Mouse (Mus musculus) olfactory bulb, adult 2 months (tissue): Measurements from ENCODE around the gene Zbtb26. TPM values are rescaled to one million over a fixed set of nuclear protein-coding genes. Genes with fewer than 3 reads are reported as not detected.

Experiments
- H3K27ac ChIP-seq: fragments of 200-500 bp; 2 replicates; pipeline ENCODE4 v1.5.1; 2012; ENCODE audit warnings: low read depth, low read length; ENCODE audit not compliant: insufficient read depth
- H3K4me1 ChIP-seq: fragments of 200-500 bp; 2 replicates; pipeline ENCODE4 v1.6.1; 2012; ENCODE audit warnings: low read length; ENCODE audit not compliant: control insufficient read depth, insufficient read depth
- H3K4me3 ChIP-seq: fragments of 200-500 bp; 2 replicates; pipeline ENCODE4 v1.5.1; 2012; ENCODE audit warnings: mild to moderate bottlenecking, low read depth, low read length, moderate library complexity; ENCODE audit not compliant: insufficient read depth
- CTCF ChIP-seq: fragments of 200-500 bp; IDR thresholded peaks from 2 replicates; pipeline ENCODE4 v1.5.1; 2012; ENCODE audit warnings: low read depth, mild to moderate bottlenecking, low read length, moderate library complexity; ENCODE audit not compliant: insufficient read depth
- POLR2A ChIP-seq: fragments of 200-500 bp; IDR thresholded peaks from 2 replicates; pipeline ENCODE4 v1.6.1; 2012; ENCODE audit warnings: mild to moderate bottlenecking, low read depth, low read length, moderate library complexity; ENCODE audit not compliant: insufficient read depth
- WGBS: fragments of 180-500 bp; shearing (Covaris S2); methylation state at CpG from one replicate; pipeline ENCODE4 v1.1.7; 2018; 5-methylcytosine and 5-hydroxymethylcytosine counted together
- polyA plus RNA-seq: library from polyadenylated mRNA; stranded (reverse); fragments of >200 nt; gene quantifications from 2 replicates; pipeline ENCODE4 v1.2.4, GENCODE M21; 2012; ENCODE audit warnings: low replicate concordance; ENCODE audit not compliant: missing spikeins, insufficient read depth, insufficient read length

The Zbtb26 gene
- not detected in 2 replicates for polyA plus RNA-seq

DNA sequence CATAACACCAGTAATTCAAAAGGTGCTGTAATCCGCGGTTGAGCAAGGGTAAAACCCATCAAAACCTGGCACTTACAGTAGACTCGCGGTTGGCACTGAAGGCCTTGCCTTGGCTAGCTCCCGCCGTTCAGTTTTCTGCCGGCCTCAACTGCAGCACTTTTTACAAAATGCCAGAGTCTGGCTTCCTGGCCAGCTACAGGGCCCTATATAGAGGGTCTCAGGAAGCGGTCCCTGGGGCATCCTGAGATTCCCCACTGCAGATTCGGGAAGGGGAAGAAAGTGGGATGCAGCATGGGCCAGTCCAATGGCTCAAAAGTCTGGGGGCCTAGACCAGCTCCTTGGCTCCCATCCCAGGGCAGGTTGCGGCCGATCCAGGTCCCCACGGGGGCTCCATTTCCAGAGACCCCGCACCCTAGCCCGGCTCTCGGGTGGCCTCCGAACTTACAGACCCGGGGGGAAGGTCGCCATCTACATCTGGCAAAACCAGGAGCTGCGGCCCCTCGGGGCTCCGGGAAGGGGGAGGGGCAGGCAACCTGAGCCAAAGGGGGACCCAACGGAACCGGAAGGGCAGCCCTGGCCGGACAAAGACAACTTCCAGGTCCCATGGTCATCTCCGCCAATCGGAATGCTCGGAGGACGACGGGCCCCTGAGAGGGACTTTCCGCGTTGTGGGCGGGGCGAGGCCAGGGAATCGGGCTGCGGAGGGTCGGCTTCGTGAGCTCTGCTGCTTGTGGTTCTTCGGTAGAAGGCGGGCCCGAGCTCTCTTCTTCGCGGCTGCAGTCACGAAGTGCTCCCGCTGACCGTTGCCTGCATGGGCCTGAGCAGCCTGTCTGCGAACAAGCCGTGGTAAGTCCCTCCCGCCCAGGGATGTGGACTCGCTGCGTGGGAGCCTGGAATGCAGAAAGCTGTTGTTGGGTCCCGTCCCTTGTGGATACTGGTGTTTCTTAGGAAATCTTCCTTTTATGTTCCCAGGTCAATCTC, at the start of gene Zbtb26, which contains the start of the genes Zbtb6 and Rabgap1:
TSS of gene Zbtb26 (minus strand) at position 525 of the 981 bp plus-strand sequence.
TSS of gene Zbtb6 (minus strand) at position 561 of the 981 bp plus-strand sequence.
TSS of gene Rabgap1 (plus strand) at position 669 of the 981 bp plus-strand sequence.
- H3K4me3 ChIP-seq, result peak within 1 kb of the TSS; percentile 96
- no peaks in the 10 kb centered on the region for H3K4me1 ChIP-seq
- TF ChIP-seq CTCF (no peak), POLR2A (peak; percentile 48; the same call in 1 of the 2 replicates)
- peak within 1 kb of the TSS; percentile 48 for H3K27ac ChIP-seq
- WGBS, result under 1% methylated on average over 51 of the region's 51 CpGs

DNA sequence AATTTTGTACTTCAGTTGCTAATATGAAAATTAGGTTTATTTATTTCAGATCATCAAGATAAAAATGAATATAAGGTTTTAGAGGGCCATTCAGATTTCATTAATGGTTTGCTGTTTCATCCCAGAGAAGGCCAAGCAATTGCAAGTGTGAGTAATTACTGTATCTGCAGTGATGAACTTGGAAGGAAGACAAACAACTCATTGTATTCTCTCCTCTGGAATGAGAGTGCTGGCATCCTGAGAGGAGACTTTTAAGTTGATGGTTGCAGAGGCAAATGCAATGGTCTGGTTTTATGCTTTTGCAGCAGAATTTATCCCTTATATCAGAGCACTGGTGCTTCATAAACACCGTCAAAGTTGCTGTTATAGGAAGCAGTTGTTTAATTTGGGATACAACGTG, 46.0 kb upstream of the Zbtb26 start:
- H3K4me1 ChIP-seq, result no peaks in the 10 kb centered on the region
- WGBS, result 93% methylated on average over 2 of the region's 2 CpGs
- no peak overlapping the region for H3K27ac ChIP-seq
- TF ChIP-seq POLR2A (no peak), CTCF (no peak)
- H3K4me3 ChIP-seq, result no peak overlapping the region

DNA sequence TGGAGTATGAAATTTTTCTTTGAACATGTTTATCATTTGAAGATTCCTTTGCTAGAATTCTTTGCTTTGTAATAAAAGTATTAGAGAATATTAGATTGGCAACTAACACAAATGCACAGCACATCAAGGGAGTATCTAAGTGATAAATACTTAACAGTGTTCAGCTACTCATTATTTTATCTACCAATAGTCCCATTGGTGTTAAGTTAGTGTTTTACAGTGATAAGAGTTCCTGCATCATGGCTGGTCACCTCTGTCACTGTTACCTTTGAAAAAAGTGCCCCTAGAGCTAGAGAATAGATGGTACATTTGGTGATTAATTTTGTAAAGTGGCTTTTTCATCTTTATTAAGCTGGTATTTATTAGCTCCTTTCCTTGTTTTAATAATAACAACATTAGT, 43.5 kb upstream of the Zbtb26 start:
- no peaks in the 10 kb centered on the region for H3K4me1 ChIP-seq
- TF ChIP-seq CTCF, result no peak
- no peak for TF ChIP-seq POLR2A
- H3K27ac ChIP-seq, result no peak overlapping the region
- no peak overlapping the region for H3K4me3 ChIP-seq

DNA sequence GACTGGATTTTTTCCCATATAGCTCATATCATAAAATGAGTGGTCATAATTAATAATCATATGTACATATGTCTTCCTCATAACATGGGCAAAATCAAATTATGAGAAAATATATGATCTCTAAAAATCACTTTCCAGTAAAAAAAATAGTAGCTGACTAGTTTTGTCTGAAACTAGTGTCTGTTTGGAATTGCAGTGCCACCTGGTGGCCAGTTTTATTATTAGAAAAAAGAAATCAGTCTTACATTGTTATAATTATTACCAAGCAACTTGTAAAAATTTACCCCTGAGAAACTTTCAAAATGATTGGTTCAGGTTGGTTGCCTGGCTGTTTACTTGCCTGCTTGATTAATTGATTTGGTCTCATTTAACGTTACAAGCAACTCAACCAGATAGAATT, 42.4 kb upstream of the Zbtb26 start:
- no peak overlapping the region for H3K4me3 ChIP-seq
- 84% methylated on average over 1 of the region's 1 CpGs for WGBS
- H3K27ac ChIP-seq, result no peak overlapping the region
- H3K4me1 ChIP-seq, result no peaks in the 10 kb centered on the region
- TF ChIP-seq CTCF (no peak), POLR2A (no peak)

DNA sequence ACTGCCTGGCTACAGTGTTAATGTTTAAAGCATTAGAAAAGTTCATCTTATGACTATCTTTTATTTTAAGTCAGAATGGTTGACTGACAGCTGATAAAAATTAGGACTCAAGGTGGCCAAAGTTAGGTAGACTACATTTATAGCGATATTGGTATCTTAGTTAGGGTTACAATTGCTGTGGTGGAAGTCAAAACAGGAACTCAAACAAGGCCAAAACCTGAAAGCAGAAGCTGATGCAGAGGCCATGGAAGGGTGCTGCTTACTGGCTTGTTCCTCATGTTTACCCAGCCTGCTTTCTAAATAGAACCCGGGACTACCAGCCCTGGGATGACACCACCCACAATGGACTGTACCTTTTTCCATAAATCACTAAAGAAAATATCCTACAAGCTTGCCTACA, 41.2 kb upstream of the Zbtb26 start:
- WGBS, result 92% methylated on average over 2 of the region's 2 CpGs

DNA sequence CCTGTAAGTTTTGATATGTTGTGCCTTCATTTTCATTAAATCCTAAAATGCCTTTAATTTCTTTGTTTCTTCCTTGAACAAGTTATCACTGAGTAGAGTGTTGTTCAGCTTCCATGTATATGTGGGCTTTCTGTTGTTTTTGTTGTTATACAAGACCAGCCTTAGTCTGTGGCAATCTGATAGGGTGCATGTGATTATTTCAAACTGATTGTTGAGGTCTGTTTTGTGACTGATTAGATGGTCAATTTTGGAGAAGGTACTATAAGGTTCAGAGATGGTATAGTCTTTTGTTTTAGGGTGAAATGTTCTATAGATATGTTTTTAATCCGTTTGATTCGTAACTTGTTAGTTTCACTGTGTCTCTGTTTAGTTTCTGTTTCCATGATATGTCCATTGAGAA, 37.1 kb upstream of the Zbtb26 start:
- Histone ChIP-seq H3K27ac (no peak overlapping the region), H3K4me3 (no peak overlapping the region), H3K4me1 (no peaks in the 10 kb centered on the region)
- TF ChIP-seq CTCF (no peak), POLR2A (no peak)
- WGBS, result 94% methylated on average over 2 of the region's 2 CpGs

More for the DNA sequence above, 41.2 kb upstream of the Zbtb26 start:
- Histone ChIP-seq H3K27ac (no peak overlapping the region), H3K4me3 (no peak overlapping the region), H3K4me1 (no peaks in the 10 kb centered on the region)
- TF ChIP-seq CTCF (no peak), POLR2A (no peak)

DNA sequence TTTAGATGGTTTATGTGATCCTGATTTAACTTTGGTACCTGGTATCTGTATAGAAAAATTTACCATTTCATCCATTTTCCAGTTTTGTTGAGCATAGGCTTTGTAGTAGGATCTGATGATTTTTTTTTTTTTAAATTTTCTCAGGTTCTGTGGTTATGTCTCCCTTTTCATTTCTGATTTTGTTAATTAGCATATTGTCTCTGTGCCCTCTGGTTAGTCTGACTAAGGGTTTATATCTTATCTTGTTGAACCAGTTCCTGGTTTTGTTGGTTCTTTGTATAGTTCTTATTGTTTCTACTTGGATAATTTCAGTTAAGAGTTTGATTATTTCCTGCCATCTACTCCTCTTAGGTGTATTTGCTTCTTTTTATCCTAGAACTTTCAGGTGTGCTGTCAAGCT, 36.6 kb upstream of the Zbtb26 start:
- no peak for TF ChIP-seq POLR2A
- TF ChIP-seq CTCF, result no peak

DNA sequence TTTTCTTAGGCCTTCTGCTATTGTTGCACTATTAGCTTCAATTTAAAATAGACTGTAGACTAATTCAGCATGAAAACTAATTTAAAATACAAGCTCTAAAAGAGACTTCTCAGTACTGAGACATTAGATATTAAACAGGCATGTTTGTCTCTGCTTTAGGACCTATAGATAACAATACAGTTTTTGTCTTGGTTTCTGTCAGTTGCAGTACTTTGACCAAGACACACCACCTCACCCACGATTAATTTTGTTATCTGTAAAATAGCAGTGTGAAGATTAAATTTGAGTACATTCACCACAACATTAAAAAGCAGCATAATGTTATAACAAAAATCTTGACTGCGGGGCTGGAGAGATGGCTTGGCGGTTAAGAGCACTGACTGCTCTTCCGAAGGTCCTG, 23.3 kb upstream of the Zbtb26 start:
- WGBS, result 98% methylated on average over 4 of the region's 4 CpGs
- no peak overlapping the region for H3K4me3 ChIP-seq
- H3K4me1 ChIP-seq, result no peaks in the 10 kb centered on the region
- TF ChIP-seq POLR2A (no peak), CTCF (no peak)
- no peak overlapping the region for H3K27ac ChIP-seq

More for the DNA sequence above, 36.6 kb upstream of the Zbtb26 start:
- no peak overlapping the region for H3K27ac ChIP-seq
- H3K4me3 ChIP-seq, result no peak overlapping the region
- no peaks in the 10 kb centered on the region for H3K4me1 ChIP-seq

DNA sequence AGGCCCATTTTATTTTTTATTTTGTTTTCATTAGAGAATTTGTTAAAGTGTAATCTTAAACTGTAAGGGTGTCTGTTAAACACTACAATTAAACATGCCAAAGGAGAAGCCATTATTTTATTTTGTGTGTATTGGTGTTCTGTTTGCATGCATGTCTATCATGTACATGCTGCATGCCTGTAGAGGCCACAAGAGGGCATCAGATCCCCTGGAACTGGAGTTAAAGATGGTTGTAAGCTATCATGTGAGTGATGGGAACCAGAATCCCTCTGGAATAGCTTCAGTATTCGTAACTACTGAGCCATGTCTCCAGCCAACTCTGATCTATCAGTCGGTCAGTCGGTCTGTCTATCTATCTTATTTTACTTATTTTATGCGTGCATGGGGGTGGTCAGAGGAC, 17.8 kb upstream of the Zbtb26 start:
- H3K4me3 ChIP-seq, result no peak overlapping the region
- H3K27ac ChIP-seq, result no peak overlapping the region
- no peaks in the 10 kb centered on the region for H3K4me1 ChIP-seq
- WGBS, result 96% methylated on average over 4 of the region's 4 CpGs
- no peak for TF ChIP-seq CTCF

DNA sequence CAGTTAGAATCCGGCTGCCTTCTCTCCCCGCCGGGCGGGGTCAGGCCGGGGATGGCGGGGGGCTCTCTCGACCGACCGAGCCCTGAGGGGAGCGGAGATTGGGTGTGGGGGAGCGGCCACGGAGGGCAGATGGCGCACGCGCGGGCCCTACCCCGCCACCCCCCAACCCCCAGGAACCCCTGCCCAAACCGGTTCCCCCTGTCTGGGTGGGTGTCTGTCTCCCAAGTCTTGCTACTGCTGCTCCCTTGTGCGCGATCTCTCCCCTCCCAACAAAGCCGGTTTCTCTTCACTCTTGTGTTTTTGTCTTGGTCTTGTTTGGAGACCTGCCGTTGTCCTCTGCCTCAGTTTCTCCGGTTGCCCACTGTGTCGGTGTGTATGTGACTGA, 9.4 kb upstream of the Zbtb26 start:
- Histone ChIP-seq H3K4me3 (peak overlapping the region; percentile 90), H3K4me1 (peaks cover 9% of the 10 kb centered on the region; the same call in 1 of the 2 replicates), H3K27ac (peak overlapping the region; percentile 46; the same call in 1 of the 2 replicates)
- no peak for TF ChIP-seq POLR2A
- no peak for TF ChIP-seq CTCF
- WGBS, result under 1% methylated on average over 14 of the region's 24 CpGs
